Mouse (Mus musculus): ENCODE results near the gene Fam19a5. TPM values are rescaled to one million over a fixed set of nuclear protein-coding genes. Genes with fewer than 3 reads are reported as not detected.
A peak's percentile ranks its signal among the peaks of the same experiment; 100 is the strongest.

Fam19a5 gene
- total and polyA plus RNA-seq, 2 experiments from 2014 or later = 33.0 to 145 TPM

- Histone ChIP-seq H3K4me1 (ENCODE audit: insufficient read depth, low read length) (peaks cover 27% of the 10 kb centered on the region), H3K4me3 (ENCODE audit: low read depth, low read length) (peak overlapping the region; percentile 82), H3K4me2 (ENCODE audit: low read depth, low read length, poor library complexity, severe bottlenecking) (peak overlapping the region; percentile 77), H3K27me3 (ENCODE audit: insufficient read depth, low read length) (no peaks in the 10 kb centered on the region), H3K27ac (ENCODE audit: low read depth, low read length) (peak overlapping the region; percentile 89), H3K36me3 (ENCODE audit: insufficient read depth, low read length) (no peaks in the 10 kb centered on the region), H3K9ac (replicated peaks; ENCODE audit: low read length, poor library complexity, severe bottlenecking) (peak overlapping the region; percentile 92), H3K9me3 (ENCODE audit: low read length) (no peaks in the 10 kb centered on the region)
- DNase-seq (ENCODE audit: low spot score) (peak; percentile 93), ATAC-seq (ENCODE audit: low FRiP score) (peak; percentile 90)
- peak; percentile 88 for TF ChIP-seq CTCF (IDR thresholded peaks at IDR 0.05)
- WGBS = under 1% methylated on average over 39 of the region's 86 CpGs
Observed at GRCm38 (mm10) chr15:87623966-87624609, 80.0 kb downstream of the Fam19a5 start.

GRCm38 (mm10) chr15:87624610-87625091 lies 80.6 kb downstream of the Fam19a5 start:
- WGBS = 3% methylated on average over 7 of the region's 76 CpGs
- Histone ChIP-seq H3K4me1 (ENCODE audit: insufficient read depth, low read length) (peaks cover 27% of the 10 kb centered on the region), H3K36me3 (ENCODE audit: insufficient read depth, low read length) (no peaks in the 10 kb centered on the region), H3K27ac (ENCODE audit: low read depth, low read length) (peak overlapping the region; percentile 89), H3K27me3 (ENCODE audit: insufficient read depth, low read length) (no peaks in the 10 kb centered on the region), H3K4me3 (ENCODE audit: low read depth, low read length) (peak overlapping the region; percentile 82), H3K4me2 (ENCODE audit: low read depth, low read length, poor library complexity, severe bottlenecking) (peak overlapping the region; percentile 77), H3K9ac (replicated peaks; ENCODE audit: low read length, poor library complexity, severe bottlenecking) (peak overlapping the region; percentile 92), H3K9me3 (ENCODE audit: low read length) (no peaks in the 10 kb centered on the region)
- DNase-seq (ENCODE audit: low spot score) = peak; percentile 37
- ATAC-seq (ENCODE audit: low FRiP score) = peak; percentile 6; the same call in 1 of the 2 replicates
- no peak for TF ChIP-seq CTCF (IDR thresholded peaks at IDR 0.05)

GRCm38 (mm10) chr15:87625236-87626023 lies 81.3 kb downstream of the Fam19a5 start:
- TF ChIP-seq CTCF (IDR thresholded peaks at IDR 0.05) = peak; percentile 98
- WGBS = under 1% methylated on average over 62 of the region's 68 CpGs
- peak; percentile 82 for ATAC-seq (ENCODE audit: low FRiP score)

GRCm38 (mm10) chr15:87635272-87635671 lies 91.2 kb downstream of the Fam19a5 start:
- Histone ChIP-seq H3K4me3 (ENCODE audit: low read depth, low read length) (no peak overlapping the region), H3K4me2 (ENCODE audit: low read depth, low read length, poor library complexity, severe bottlenecking) (no peak overlapping the region), H3K27me3 (ENCODE audit: insufficient read depth, low read length) (no peaks in the 10 kb centered on the region), H3K36me3 (ENCODE audit: insufficient read depth, low read length) (no peaks in the 10 kb centered on the region), H3K9me3 (ENCODE audit: low read length) (no peaks in the 10 kb centered on the region), H3K4me1 (ENCODE audit: insufficient read depth, low read length) (peaks cover 15% of the 10 kb centered on the region; the same call in 1 of the 2 replicates), H3K27ac (ENCODE audit: low read depth, low read length) (no peak overlapping the region), H3K9ac (replicated peaks; ENCODE audit: low read length, poor library complexity, severe bottlenecking) (no peak overlapping the region)
- DNase-seq (ENCODE audit: low spot score) (no peak), ATAC-seq (ENCODE audit: low FRiP score) (no peak)
- WGBS = 88% methylated on average over 5 of the region's 5 CpGs
- no peak for TF ChIP-seq CTCF (IDR thresholded peaks at IDR 0.05)

More at GRCm38 (mm10) chr15:87625236-87626023, 81.3 kb downstream of the Fam19a5 start:
- Histone ChIP-seq H3K27me3 (ENCODE audit: insufficient read depth, low read length) (no peaks in the 10 kb centered on the region), H3K4me2 (ENCODE audit: low read depth, low read length, poor library complexity, severe bottlenecking) (peak overlapping the region; percentile 77), H3K9me3 (ENCODE audit: low read length) (no peaks in the 10 kb centered on the region), H3K4me1 (ENCODE audit: insufficient read depth, low read length) (peaks cover 27% of the 10 kb centered on the region), H3K27ac (ENCODE audit: low read depth, low read length) (peak overlapping the region; percentile 89), H3K4me3 (ENCODE audit: low read depth, low read length) (peak overlapping the region; percentile 82), H3K36me3 (ENCODE audit: insufficient read depth, low read length) (no peaks in the 10 kb centered on the region), H3K9ac (replicated peaks; ENCODE audit: low read length, poor library complexity, severe bottlenecking) (peak overlapping the region; percentile 92)
- peak; percentile 93 for DNase-seq (ENCODE audit: low spot score)

GRCm38 (mm10) chr15:87636407-87636806 lies 92.3 kb downstream of the Fam19a5 start:
- Histone ChIP-seq H3K9ac (replicated peaks; ENCODE audit: low read length, poor library complexity, severe bottlenecking) (no peak overlapping the region), H3K9me3 (ENCODE audit: low read length) (no peaks in the 10 kb centered on the region), H3K27ac (ENCODE audit: low read depth, low read length) (no peak overlapping the region), H3K4me2 (ENCODE audit: low read depth, low read length, poor library complexity, severe bottlenecking) (no peak overlapping the region), H3K36me3 (ENCODE audit: insufficient read depth, low read length) (no peaks in the 10 kb centered on the region), H3K4me3 (ENCODE audit: low read depth, low read length) (no peak overlapping the region), H3K4me1 (ENCODE audit: insufficient read depth, low read length) (peaks cover 15% of the 10 kb centered on the region; the same call in 1 of the 2 replicates), H3K27me3 (ENCODE audit: insufficient read depth, low read length) (no peaks in the 10 kb centered on the region)
- ATAC-seq (ENCODE audit: low FRiP score) (no peak), DNase-seq (ENCODE audit: low spot score) (no peak)
- WGBS = 82% methylated on average over 4 of the region's 4 CpGs
- no peak for TF ChIP-seq CTCF (IDR thresholded peaks at IDR 0.05)

- Histone ChIP-seq H3K4me3 (ENCODE audit: low read depth, low read length) (no peak overlapping the region), H3K36me3 (ENCODE audit: insufficient read depth, low read length) (no peaks in the 10 kb centered on the region), H3K27me3 (ENCODE audit: insufficient read depth, low read length) (no peaks in the 10 kb centered on the region), H3K9me3 (ENCODE audit: low read length) (no peaks in the 10 kb centered on the region), H3K4me2 (ENCODE audit: low read depth, low read length, poor library complexity, severe bottlenecking) (no peak overlapping the region), H3K4me1 (ENCODE audit: insufficient read depth, low read length) (peaks cover 15% of the 10 kb centered on the region; the same call in 1 of the 2 replicates), H3K27ac (ENCODE audit: low read depth, low read length) (no peak overlapping the region), H3K9ac (replicated peaks; ENCODE audit: low read length, poor library complexity, severe bottlenecking) (no peak overlapping the region)
- DNase-seq (ENCODE audit: low spot score) (no peak), ATAC-seq (ENCODE audit: low FRiP score) (no peak)
- TF ChIP-seq CTCF (IDR thresholded peaks at IDR 0.05) = no peak
Observed at GRCm38 (mm10) chr15:87637234-87637633, 93.1 kb downstream of the Fam19a5 start.

Data from midbrain, postnatal 0 days (tissue).